Mouse (Mus musculus) regulatory T cell (primary cell): ENCODE data around the gene Nat8f2.

Source experiments
- in situ Hi-C: fragments of 300-600 bp; cut with MboI, MseI; formaldehyde crosslinking; loops from one replicate; pipeline ENCODE4 v1.15.1; 2025; ENCODE audit warnings: high pct_unique_total_duplicates

Nat8f2 gene

GRCm38 (mm10) chr6:85823382-85824090, 45.4 kb downstream of the Nat8f2 start:
- in situ Hi-C loops = no loop called here

- in situ Hi-C loops = no loop called here
Observed at GRCm38 (mm10) chr6:85822286-85822685, 46.7 kb downstream of the Nat8f2 start.

GRCm38 (mm10) chr6:85820837-85821236, 48.1 kb downstream of the Nat8f2 start, which contains the start of the genes Nat8f6 and Nat8f5:
Gene Nat8f6 (minus strand): TSS chr6:85820954.
Gene Nat8f5 (minus strand): TSS chr6:85820972.
- in situ Hi-C loops = no loop called here

DNA sequence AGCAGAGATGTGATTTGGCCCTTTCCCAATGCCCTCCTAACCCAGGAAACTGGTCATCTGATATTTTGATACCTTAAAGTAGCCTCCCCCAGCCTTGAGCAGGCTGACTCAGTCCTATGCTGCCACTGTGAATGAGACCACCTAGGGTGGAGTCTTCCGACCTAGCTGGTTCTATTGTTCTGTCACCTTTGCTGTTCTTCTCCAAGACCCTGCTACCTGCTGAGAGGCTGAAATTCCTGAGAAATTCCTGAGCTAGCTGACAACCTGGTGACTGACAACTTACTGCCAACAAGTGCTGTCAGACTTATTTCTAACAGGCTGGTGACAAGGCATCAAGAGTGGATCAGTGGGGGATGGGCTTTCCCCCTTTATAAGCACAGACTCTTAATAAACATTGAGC, 50.6 kb downstream of the Nat8f2 start:
- in situ Hi-C loops = no loop called here
